Mouse (Mus musculus) G1E (cell line): ENCODE measurements at regions not wholly inside any gene's neighbourhood (a gene's known extent, or its start where the extent isn't known, plus 50 kb on each side); places are given as distances from the start of the nearest gene placed in this dataset.

Experiments
- CTCF ChIP-seq: IDR thresholded peaks from 2 replicates; pipeline ENCODE4 v1.5.1; 2012; ENCODE audit warnings: low read depth, low read length, inconsistent platforms, mixed read lengths
- GATA1 ChIP-seq: IDR thresholded peaks from 2 replicates; pipeline ENCODE4 v1.6.1; 2012; ENCODE audit warnings: borderline replicate concordance, low read length, inconsistent platforms, mixed read lengths
- GATA2 ChIP-seq: IDR thresholded peaks from 2 replicates; pipeline ENCODE4 v1.6.1; 2012; ENCODE audit warnings: low read depth, low read length, inconsistent platforms, borderline replicate concordance
- POLR2AphosphoS5 ChIP-seq: IDR thresholded peaks from 2 replicates; pipeline ENCODE4 v1.6.1; 2012; ENCODE audit warnings: low read depth, low read length, inconsistent platforms; ENCODE audit not compliant: insufficient replicate concordance
- TAL1 ChIP-seq: conservative IDR thresholded peaks from 2 replicates; pipeline ENCODE4 v1.6.1; 2012; ENCODE audit warnings: low read depth, low read length, inconsistent platforms, mixed read lengths

- TF ChIP-seq GATA1, result no peak
- no peak for TF ChIP-seq CTCF
- TF ChIP-seq TAL1, result no peak
- no peak for TF ChIP-seq GATA2
- no peak for TF ChIP-seq POLR2AphosphoS5
These were observed 75.9 kb upstream of the Tbx3 start for GRCm38 (mm10) chr5:119594541-119594940.
